Mouse (Mus musculus) Patski (cell line): ENCODE data around the gene Rmnd1. TPM values are rescaled to one million over a fixed set of nuclear protein-coding genes. Genes with fewer than 3 reads are reported as not detected.

ENCODE experiments used
- ATAC-seq: fragments of 100-300 bp; one replicate; pipeline ENCODE4 v1.8.0; 2021
- CTCF ChIA-PET: fragments of 350-600 bp; sonication (Branson Sonifier 250); formaldehyde crosslinking; loops from one replicate; lab custom pipeline; 2022; ENCODE audit warnings: inconsistent platforms; lab: Charles Lee
- POLR2A ChIA-PET: fragments of 350-600 bp; sonication (Branson Sonifier 250); formaldehyde crosslinking; loops from one replicate; lab custom pipeline; 2022; ENCODE audit warnings: antibody characterized with exemption, inconsistent platforms; lab: Charles Lee
- DNase-seq: peaks from one replicate; pipeline ENCODE4 v3.0.0-alpha.2; 2011; ENCODE audit warnings: low read depth, low spot score
- H3K27me3 ChIP-seq: fragments of 371-371 bp; one replicate; pipeline ENCODE4 v1.5.1; 2021
- CTCF ChIP-seq: fragments of 100-300 bp; IDR thresholded peaks from one replicate; pipeline ENCODE4 v1.5.1; 2021
- in situ Hi-C: fragments of 300-500 bp; cut with MboI; formaldehyde crosslinking; loops from 3 replicates; pipeline ENCODE4 v1.11.1; 2018; ENCODE audit warnings: low pct_unique_long_range_greater_than_20kb, mixed read lengths
- polyA plus RNA-seq: library from polyadenylated mRNA; unstranded; gene quantifications from one replicate; pipeline ENCODE4 v1.2.3, GENCODE M21; 2021

Gene Rmnd1
- polyA plus RNA-seq, 1 experiment from 2014 or later: 39.2 TPM

- TF ChIP-seq CTCF: no peak
- POLR2A ChIA-PET: no interaction called here
- H3K27me3 ChIP-seq: no peaks in the 10 kb centered on the region
- in situ Hi-C loops: loop anchor here (25.0 kb wide), 1 partner anchor 1432 kb away; the partner anchor contains the start of genes Fbxo5 and Mtrf1l
- ATAC-seq (no peak), DNase-seq (no peak)
- CTCF ChIA-PET: interaction anchor here (1.0 to 1.7 kb wide), 3 partner anchors 9 to 34 kb away, joined by 3 to 5 read pairs (median 3); no protein-coding TSS in a partner anchor
Measured at GRCm38 (mm10) chr10:4380748-4381147, 51.4 kb downstream of the Rmnd1 start.

- no peaks in the 10 kb centered on the region for H3K27me3 ChIP-seq
- TF ChIP-seq CTCF: no peak
- ChIA-PET POLR2A (interaction anchor here (1.1 kb wide), 1 partner anchor 23 kb away, joined by 3 read pairs; no protein-coding TSS in a partner anchor), CTCF (no interaction called here)
- ATAC-seq (no peak), DNase-seq (no peak)
- in situ Hi-C loops: loop anchor here (25.0 kb wide), 1 partner anchor 1435 kb away; the partner anchor contains the start of genes Fbxo5 and Mtrf1l
Measured at GRCm38 (mm10) chr10:4376931-4377330, 55.3 kb downstream of the Rmnd1 start.

- CTCF ChIA-PET: interaction anchor here (1.1 kb wide), 1 partner anchor 29 kb away, joined by 3 read pairs; no protein-coding TSS in a partner anchor
- ATAC-seq: no peak
- in situ Hi-C loops: loop anchor here (25.0 kb wide), 1 partner anchor 1436 kb away; the partner anchor contains the start of genes Fbxo5 and Mtrf1l
- no peak for DNase-seq
- H3K27me3 ChIP-seq: no peaks in the 10 kb centered on the region
- POLR2A ChIA-PET: interaction anchor here (1.1 kb wide), 1 partner anchor 22 kb away, joined by 3 read pairs; no protein-coding TSS in a partner anchor
- no peak for TF ChIP-seq CTCF
Measured at GRCm38 (mm10) chr10:4376461-4376860, 55.7 kb downstream of the Rmnd1 start.

GRCm38 (mm10) chr10:4375267-4375666 lies 56.9 kb downstream of the Rmnd1 start:
- POLR2A ChIA-PET: interaction anchor here (0.6 kb wide), 1 partner anchor 781 kb away, joined by 4 read pairs; no protein-coding TSS in a partner anchor
- ATAC-seq (no peak), DNase-seq (no peak)
- in situ Hi-C loops: loop anchor here (25.0 kb wide), 1 partner anchor 1437 kb away; the partner anchor contains the start of genes Fbxo5 and Mtrf1l
- CTCF ChIA-PET: no interaction called here
- no peaks in the 10 kb centered on the region for H3K27me3 ChIP-seq
- no peak for TF ChIP-seq CTCF

GRCm38 (mm10) chr10:4374734-4375133 lies 57.5 kb downstream of the Rmnd1 start:
- no peak for TF ChIP-seq CTCF
- in situ Hi-C loops: loop anchor here (25.0 kb wide), 1 partner anchor 1438 kb away; the partner anchor contains the start of genes Fbxo5 and Mtrf1l
- CTCF ChIA-PET: no interaction called here
- POLR2A ChIA-PET: interaction anchor here (0.6 kb wide), 1 partner anchor 781 kb away, joined by 4 read pairs; no protein-coding TSS in a partner anchor
- no peak for DNase-seq
- no peak for ATAC-seq
- no peaks in the 10 kb centered on the region for H3K27me3 ChIP-seq

GRCm38 (mm10) chr10:4374239-4374638 lies 57.9 kb downstream of the Rmnd1 start:
- ChIA-PET CTCF (no interaction called here), POLR2A (no interaction called here)
- no peak for TF ChIP-seq CTCF
- no peak for ATAC-seq
- no peaks in the 10 kb centered on the region for H3K27me3 ChIP-seq
- no peak for DNase-seq
- in situ Hi-C loops: no loop called here

- DNase-seq: no peak
- ChIA-PET CTCF (no interaction called here), POLR2A (no interaction called here)
- ATAC-seq: no peak
- in situ Hi-C loops: no loop called here
- no peak for TF ChIP-seq CTCF
- no peaks in the 10 kb centered on the region for H3K27me3 ChIP-seq
Measured at GRCm38 (mm10) chr10:4373558-4373957, 58.6 kb downstream of the Rmnd1 start.

GRCm38 (mm10) chr10:4372011-4372410 lies 60.2 kb downstream of the Rmnd1 start:
- ChIA-PET POLR2A (no interaction called here), CTCF (interaction anchor here (0.7 to 2.3 kb wide), 7 partner anchors 8 to 375 kb away, joined by 3 to 8 read pairs (median 5); no protein-coding TSS in a partner anchor)
- peak; percentile 72 for TF ChIP-seq CTCF
- ATAC-seq (peak; percentile 26), DNase-seq (no peak)
- H3K27me3 ChIP-seq: no peaks in the 10 kb centered on the region
- in situ Hi-C loops: no loop called here

GRCm38 (mm10) chr10:4370105-4370504 lies 62.1 kb downstream of the Rmnd1 start:
- CTCF ChIA-PET: interaction anchor here (1.5 kb wide), 1 partner anchor 333 kb away, joined by 3 read pairs; no protein-coding TSS in a partner anchor
- no peak for TF ChIP-seq CTCF
- in situ Hi-C loops: no loop called here

GRCm38 (mm10) chr10:4364618-4365017 lies 67.6 kb downstream of the Rmnd1 start:
- no peak for DNase-seq
- no peaks in the 10 kb centered on the region for H3K27me3 ChIP-seq
- ChIA-PET CTCF (no interaction called here), POLR2A (interaction anchor here (0.7 kb wide), 2 partner anchors 28 to 861 kb away, joined by 3 read pairs; no protein-coding TSS in a partner anchor)
- no peak for TF ChIP-seq CTCF
- in situ Hi-C loops: no loop called here
- no peak for ATAC-seq

More at GRCm38 (mm10) chr10:4370105-4370504, 62.1 kb downstream of the Rmnd1 start:
- DNase-seq: no peak
- no peaks in the 10 kb centered on the region for H3K27me3 ChIP-seq
- POLR2A ChIA-PET: interaction anchor here (1.7 kb wide), 1 partner anchor 13 kb away, joined by 4 read pairs; no protein-coding TSS in a partner anchor
- no peak for ATAC-seq

- in situ Hi-C loops: no loop called here
- CTCF ChIA-PET: interaction anchor here (1.5 kb wide), 1 partner anchor 14 kb away, joined by 3 read pairs; no protein-coding TSS in a partner anchor
- H3K27me3 ChIP-seq: no peaks in the 10 kb centered on the region
- no peak for TF ChIP-seq CTCF
- no peak for DNase-seq
- POLR2A ChIA-PET: no interaction called here
- no peak for ATAC-seq
Measured at GRCm38 (mm10) chr10:4357435-4357834, 74.8 kb downstream of the Rmnd1 start.
